Mouse (Mus musculus) E14TG2a.4 (cell line): ENCODE measurements around the gene Rpp25.

ENCODE experiments used
- CTCF ChIP-seq: conservative IDR thresholded peaks from 2 replicates; pipeline ENCODE4 v1.5.1; 2014; ENCODE audit warnings: low read length
- POU5F1 ChIP-seq: IDR thresholded peaks from 2 replicates; pipeline ENCODE4 v1.6.1; 2014; ENCODE audit warnings: low read length, borderline replicate concordance

DNA sequence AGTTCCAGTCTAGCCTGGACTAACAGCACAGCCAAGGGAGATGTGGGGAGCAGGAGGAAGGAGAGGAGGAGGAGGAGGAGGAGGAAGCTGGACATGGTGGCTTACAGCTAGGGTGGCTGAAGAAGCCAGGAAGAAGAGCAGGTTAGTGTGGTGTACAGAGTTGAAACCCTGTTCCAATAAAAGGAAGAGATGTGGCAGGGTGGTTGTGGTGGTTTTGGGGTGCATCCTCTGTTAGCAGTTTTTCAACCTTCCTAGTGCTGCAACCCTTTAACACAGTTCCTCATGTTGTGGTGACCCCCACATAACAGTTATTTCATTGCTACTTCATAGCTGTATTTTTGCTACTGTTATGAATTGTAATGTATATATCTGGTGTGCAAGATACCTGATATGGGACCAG lies 20.6 kb downstream of the Rpp25 start:
- TF ChIP-seq CTCF (no peak), POU5F1 (no peak)
